Mouse (Mus musculus): ENCODE measurements around the gene Odf3b.

Odf3b gene

GRCm38 (mm10) chr15:89374801-89375534 is 4.1 kb downstream of the Odf3b start:
- DNase-seq = no peak

GRCm38 (mm10) chr15:89374340-89374739 is 4.7 kb downstream of the Odf3b start:
- DNase-seq = no peak

- DNase-seq = peak; percentile 92 to 95
These were observed 5.3 kb downstream of the Odf3b start, which contains the start of gene Sco2 for GRCm38 (mm10) chr15:89373762-89374248. Sco2 (minus strand) TSS chr15:89373846.

- peak; percentile 89 to 91 for DNase-seq
These were observed 5.9 kb downstream of the Odf3b start for GRCm38 (mm10) chr15:89373027-89373761.

- DNase-seq = peak in 1 of 2 experiments; percentile 12
These were observed 6.5 kb downstream of the Odf3b start for GRCm38 (mm10) chr15:89372536-89372935.

- peak in 1 of 2 experiments; percentile 28 for DNase-seq
These were observed 7.0 kb downstream of the Odf3b start for GRCm38 (mm10) chr15:89372068-89372467.

GRCm38 (mm10) chr15:89365141-89365551 is 13.9 kb downstream of the Odf3b start:
- DNase-seq = no peak

- DNase-seq = peak in 1 of 2 experiments; percentile 38
These were observed 16.0 kb downstream of the Odf3b start for GRCm38 (mm10) chr15:89363051-89363450.

- DNase-seq = no peak
These were observed 20.3 kb downstream of the Odf3b start for GRCm38 (mm10) chr15:89358784-89359183.

GRCm38 (mm10) chr15:89356372-89356771 is 22.7 kb downstream of the Odf3b start:
- DNase-seq = peak; percentile 87 to 90

GRCm38 (mm10) chr15:89355241-89356187 is 23.6 kb downstream of the Odf3b start, which contains the start of the genes Lmf2 and Ncaph2:
Lmf2 (minus strand) TSS chr15:89355659.
Ncaph2 (plus strand) TSS chr15:89355719.
- peak; percentile 96 for DNase-seq

- no peak for DNase-seq
These were observed 24.6 kb downstream of the Odf3b start for GRCm38 (mm10) chr15:89354455-89354854.

GRCm38 (mm10) chr15:89353837-89354236 is 25.2 kb downstream of the Odf3b start:
- no peak for DNase-seq

- no peak for DNase-seq
These were observed 26.3 kb downstream of the Odf3b start for GRCm38 (mm10) chr15:89352795-89353194.

- DNase-seq = no peak
These were observed 27.0 kb downstream of the Odf3b start for GRCm38 (mm10) chr15:89352054-89352453.

- no peak for DNase-seq
These were observed 27.8 kb downstream of the Odf3b start for GRCm38 (mm10) chr15:89351302-89351701.

GRCm38 (mm10) chr15:89350447-89350846 is 28.6 kb downstream of the Odf3b start:
- DNase-seq = peak in 1 of 2 experiments; percentile 23

- DNase-seq = no peak
These were observed 35.8 kb downstream of the Odf3b start for GRCm38 (mm10) chr15:89343325-89343724.

GRCm38 (mm10) chr15:89341678-89342077 is 37.4 kb downstream of the Odf3b start:
- no peak for DNase-seq

GRCm38 (mm10) chr15:89340136-89340535 is 38.9 kb downstream of the Odf3b start:
- DNase-seq = no peak

GRCm38 (mm10) chr15:89339696-89340095 is 39.4 kb downstream of the Odf3b start:
- DNase-seq = no peak

- no peak for DNase-seq
These were observed 42.7 kb downstream of the Odf3b start for GRCm38 (mm10) chr15:89336422-89336821.
